ENCODE assay signal across 22 mouse cellular contexts in genomic region chr13:38363869-38364268, GRCm38 (mm10).
"Had no signal": no experiment of that assay in that cellular context is flagged by ENCODE, and none has a peak within 500 bp of the region (broad histone marks: within the 10 kb centered on the region; RNA-seq: fewer than 3 reads in every experiment).

No protein-coding gene starts in this region.

- H3K36me3 ChIP-seq: forebrain, embryonic 15.5 days; heart, embryonic 10.5 days; heart, embryonic 13.5 days; heart, embryonic 15.5 days; hindbrain, embryonic 13.5 days; hindbrain, embryonic 15.5 days; limb, embryonic 13.5 days; limb, embryonic 15.5 days; liver, embryonic 12.5 days had no signal

- H3K4me3 ChIP-seq: forebrain, embryonic 15.5 days; gastrocnemius, adult 2 months; heart, embryonic 10.5 days; heart, embryonic 13.5 days; heart, embryonic 15.5 days; hindbrain, embryonic 13.5 days; hindbrain, embryonic 15.5 days; limb, embryonic 13.5 days; limb, embryonic 15.5 days; liver, embryonic 12.5 days had no signal

- H3K27ac ChIP-seq: forebrain, embryonic 15.5 days; gastrocnemius, adult 2 months; heart, embryonic 10.5 days; heart, embryonic 13.5 days; heart, embryonic 15.5 days; hindbrain, embryonic 13.5 days; hindbrain, embryonic 15.5 days; hindbrain, postnatal 0 days; kidney, postnatal 0 days; limb, embryonic 13.5 days; limb, embryonic 15.5 days; liver, embryonic 12.5 days; liver, embryonic 14.5 days had no signal

- H3K4me2 ChIP-seq: forebrain, embryonic 15.5 days; heart, embryonic 13.5 days; heart, embryonic 15.5 days; hindbrain, embryonic 13.5 days; hindbrain, embryonic 15.5 days; limb, embryonic 13.5 days; limb, embryonic 15.5 days; liver, embryonic 12.5 days had no signal

- ATAC-seq: forebrain, embryonic 15.5 days; hindbrain, postnatal 0 days; intestine, embryonic 16.5 days; liver, embryonic 12.5 days had no signal

- H3K27me3 ChIP-seq: forebrain, embryonic 15.5 days; heart, embryonic 13.5 days; heart, embryonic 15.5 days; hindbrain, embryonic 13.5 days; hindbrain, embryonic 15.5 days; limb, embryonic 13.5 days; limb, embryonic 15.5 days; liver, embryonic 12.5 days had no signal

- DNase-seq: gastrocnemius, adult 2 months; gastrocnemius, postnatal 10 days; gastrocnemius, postnatal 25 days; heart, adult 18-20 months; heart, postnatal 14 days; heart, postnatal 36 days; layer of hippocampus, adult 9-11 months; layer of hippocampus, postnatal 36 days; left cerebral cortex, postnatal 4 days had no signal

- H3K4me1 ChIP-seq: forebrain, embryonic 15.5 days; heart, embryonic 10.5 days; heart, embryonic 15.5 days; hindbrain, embryonic 13.5 days; hindbrain, embryonic 15.5 days; liver, embryonic 12.5 days had no signal

- H3K9me3 ChIP-seq: forebrain, embryonic 15.5 days; heart, embryonic 10.5 days; heart, embryonic 13.5 days; heart, embryonic 15.5 days; hindbrain, embryonic 13.5 days; hindbrain, embryonic 15.5 days; limb, embryonic 13.5 days; limb, embryonic 15.5 days; liver, embryonic 12.5 days had no signal

- H3K9ac ChIP-seq: forebrain, embryonic 15.5 days; heart, embryonic 13.5 days; heart, embryonic 15.5 days; hindbrain, embryonic 13.5 days; hindbrain, embryonic 15.5 days; limb, embryonic 13.5 days; limb, embryonic 15.5 days; liver, embryonic 12.5 days; liver, embryonic 14.5 days had no signal
